Mouse (Mus musculus) right cerebral cortex, postnatal 25 days (tissue): ENCODE data around the gene Nars2.

Source experiments
- DNase-seq: peaks from one replicate; pipeline ENCODE4 v3.0.0; 2022

Nars2 gene

GRCm38 (mm10) chr7:96971027-96971996 lies 20.0 kb downstream of the Nars2 start:
- no peak for DNase-seq

GRCm38 (mm10) chr7:96972138-96972904 lies 21.0 kb downstream of the Nars2 start:
- no peak for DNase-seq

DNA sequence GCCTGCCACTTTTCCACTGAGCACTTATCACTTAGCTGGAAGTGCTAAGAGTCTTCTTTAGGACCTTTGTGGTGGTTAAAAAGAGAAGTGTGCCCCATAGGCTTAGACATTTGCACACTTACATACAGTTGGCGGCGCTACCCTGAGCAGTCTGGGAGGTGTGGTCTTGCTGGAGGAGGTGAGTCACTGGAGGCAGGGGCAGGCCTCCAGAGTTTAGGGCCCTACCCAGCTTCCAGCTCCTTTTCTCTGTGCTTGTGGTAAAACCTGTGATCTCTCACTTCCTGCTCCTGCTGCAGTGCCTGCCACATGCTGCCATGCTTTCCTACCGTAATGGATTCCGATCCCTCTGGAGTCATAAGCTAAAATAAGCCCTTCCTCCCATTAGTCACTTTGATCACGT lies 24.6 kb downstream of the Nars2 start:
- DNase-seq = no peak

DNA sequence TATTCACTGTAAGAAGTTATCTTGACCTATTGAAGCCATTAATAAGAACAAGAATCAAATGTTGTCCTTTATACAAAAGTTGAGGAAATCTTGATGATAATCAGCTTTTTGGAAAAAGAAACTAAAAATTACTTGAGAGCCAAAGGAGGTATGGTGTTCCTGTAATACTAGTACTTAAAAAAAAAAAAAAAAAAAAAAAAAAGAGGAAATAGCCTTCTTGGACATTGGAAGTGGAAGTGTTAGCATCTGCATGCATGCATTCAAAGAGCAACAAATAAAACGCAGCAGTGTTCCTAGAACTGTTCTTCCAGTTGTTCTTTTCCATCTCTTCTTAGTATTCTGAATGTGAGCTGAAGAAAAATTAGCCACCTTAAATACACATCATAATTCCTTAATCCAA lies 25.9 kb downstream of the Nars2 start:
- DNase-seq = no peak

DNA sequence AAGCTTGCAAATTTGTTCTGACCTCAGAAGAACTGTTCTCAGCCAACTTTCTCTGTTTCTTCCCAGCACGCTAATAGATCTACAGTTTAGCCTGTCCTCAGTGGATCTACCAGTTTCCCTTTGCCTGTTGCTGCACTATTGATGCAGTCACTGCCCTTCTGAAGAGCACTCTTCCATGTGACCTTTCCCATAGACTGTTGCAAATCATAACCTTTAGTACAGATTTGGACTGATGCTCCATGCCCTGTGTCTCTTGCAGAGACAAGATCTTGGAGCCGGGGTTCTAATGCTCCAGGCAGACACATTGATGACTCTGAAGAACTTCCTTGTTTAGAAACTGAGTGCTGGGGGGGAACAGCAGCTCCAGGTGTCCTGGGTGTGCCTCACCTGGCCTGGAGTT lies 30.1 kb downstream of the Nars2 start:
- DNase-seq = no peak

DNA sequence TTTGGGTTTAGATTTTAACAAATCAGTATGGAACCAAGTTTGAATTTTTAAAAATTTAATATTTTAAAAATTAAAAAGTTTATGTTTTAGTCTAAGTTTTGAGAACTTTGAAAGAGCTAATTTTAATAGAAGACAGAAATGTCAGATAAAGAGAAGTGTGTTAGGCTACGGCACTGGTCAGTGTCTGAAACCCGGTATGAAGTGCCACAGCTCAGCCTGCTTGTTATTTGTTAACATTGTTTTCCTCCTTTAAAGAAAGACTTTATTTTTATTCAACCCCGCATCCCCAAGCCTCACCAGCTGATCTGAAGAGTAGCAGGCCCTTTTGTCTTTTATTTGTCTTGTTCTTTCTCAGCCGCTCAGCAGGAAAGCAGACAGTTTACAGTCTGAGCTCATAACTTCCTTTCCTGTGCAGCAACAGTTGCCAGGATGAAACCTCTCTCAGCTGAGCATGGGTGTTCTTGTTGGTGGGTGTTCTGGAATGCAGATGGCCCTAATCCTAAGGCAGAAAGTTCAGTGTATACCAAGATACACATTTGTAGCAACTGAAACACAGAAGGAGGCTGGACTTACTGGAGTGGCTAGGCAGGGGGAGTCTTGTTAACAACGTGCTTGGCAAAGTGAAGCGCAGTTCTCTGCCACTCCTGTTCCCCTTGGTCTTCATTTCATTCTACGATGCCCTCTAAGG lies 32.5 kb downstream of the Nars2 start:
- DNase-seq = peak; percentile 21

DNA sequence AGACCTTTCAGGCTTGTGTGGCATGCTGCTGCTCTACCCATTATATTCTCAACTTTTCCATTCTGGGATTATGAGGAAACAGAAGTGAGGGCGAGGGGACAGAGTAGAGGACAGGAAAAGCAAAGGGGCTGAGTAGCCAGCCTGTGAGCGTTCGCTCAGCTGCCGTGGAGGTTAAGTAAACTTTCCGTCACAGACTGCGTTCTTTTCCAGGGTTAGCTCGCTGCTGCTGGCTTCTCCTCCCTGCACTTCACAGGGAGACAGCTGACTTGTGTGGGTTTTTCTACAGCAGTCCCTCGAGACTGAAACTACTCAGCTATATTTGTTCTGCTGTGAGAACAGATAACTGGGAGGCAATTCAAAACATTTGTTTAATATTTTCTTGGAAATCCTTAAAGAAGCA lies 34.5 kb downstream of the Nars2 start:
- peak; percentile 30 for DNase-seq

- DNase-seq = no peak
Measured at GRCm38 (mm10) chr7:96986795-96987445, 35.6 kb downstream of the Nars2 start.

DNA sequence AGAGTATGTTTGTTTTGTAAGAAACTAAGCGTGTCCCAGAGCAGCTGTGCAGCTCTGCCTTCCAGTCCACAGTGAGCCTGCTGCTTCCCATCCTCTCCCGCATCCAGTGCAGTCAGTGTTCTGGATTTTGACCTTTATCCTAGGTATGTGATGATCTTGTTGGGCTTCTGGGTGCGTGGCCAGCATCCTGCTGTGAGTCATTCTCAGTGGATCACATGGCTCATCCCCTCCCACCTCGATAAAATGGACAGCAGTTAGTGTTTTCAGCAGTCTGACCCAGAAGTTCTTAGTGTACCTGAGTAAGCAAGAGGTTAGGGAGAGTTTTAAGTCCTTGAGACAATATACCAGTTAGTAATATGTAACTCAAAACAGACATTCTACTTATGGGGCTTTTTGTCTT lies 36.4 kb downstream of the Nars2 start:
- no peak for DNase-seq

GRCm38 (mm10) chr7:97012956-97013355 lies 61.7 kb downstream of the Nars2 start:
- no peak for DNase-seq

GRCm38 (mm10) chr7:97018005-97018404 lies 66.7 kb downstream of the Nars2 start:
- no peak for DNase-seq

GRCm38 (mm10) chr7:97018418-97018817 lies 67.1 kb downstream of the Nars2 start:
- no peak for DNase-seq

GRCm38 (mm10) chr7:97019303-97019702 lies 68.0 kb downstream of the Nars2 start:
- DNase-seq = no peak

- no peak for DNase-seq
Measured at GRCm38 (mm10) chr7:97026772-97027358, 75.6 kb downstream of the Nars2 start.

DNA sequence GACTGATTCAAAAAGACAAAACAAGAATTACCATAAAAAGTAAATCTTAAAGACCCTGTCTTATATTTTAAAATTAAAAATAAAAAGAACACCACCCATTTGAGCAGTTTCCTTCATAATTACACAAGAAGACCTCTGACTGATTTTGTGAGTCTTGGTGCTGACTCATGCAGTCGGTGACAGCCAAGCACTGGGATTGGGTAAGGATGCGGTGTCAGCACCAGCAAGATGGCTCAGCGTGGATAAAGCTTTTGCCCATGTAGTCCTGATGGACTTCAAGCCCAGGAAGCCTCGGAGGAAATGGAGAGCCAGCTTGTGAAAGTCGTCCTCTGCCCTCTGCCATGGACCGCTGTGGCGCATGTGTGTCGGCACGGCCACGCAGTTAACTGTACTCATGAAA lies 77.8 kb downstream of the Nars2 start:
- DNase-seq = no peak

DNA sequence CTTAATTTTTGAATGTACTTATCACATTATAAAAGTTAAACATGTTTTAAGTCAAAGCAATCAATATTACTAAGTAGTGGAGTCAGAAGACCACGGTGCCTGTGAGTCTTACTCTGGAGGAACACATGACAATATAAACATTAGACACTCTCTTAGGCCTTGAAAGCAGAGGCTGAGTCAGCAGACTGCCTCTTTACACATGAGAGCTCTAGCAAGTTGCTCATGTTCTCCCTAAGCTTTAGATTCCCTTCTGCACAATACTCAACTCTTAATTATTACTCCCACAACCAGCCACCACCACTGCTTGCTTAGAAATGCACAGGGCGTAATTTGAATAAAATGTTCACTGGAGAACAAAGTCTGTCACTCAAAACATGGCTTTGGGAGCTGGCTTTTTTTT lies 81.1 kb downstream of the Nars2 start:
- no peak for DNase-seq

GRCm38 (mm10) chr7:97039641-97040040 lies 88.3 kb downstream of the Nars2 start:
- DNase-seq = no peak

- no peak for DNase-seq
Measured at GRCm38 (mm10) chr7:97041868-97042449, 90.7 kb downstream of the Nars2 start.

- no peak for DNase-seq
Measured at GRCm38 (mm10) chr7:97042981-97043380, 91.7 kb downstream of the Nars2 start.

- DNase-seq = no peak
Measured at GRCm38 (mm10) chr7:97060966-97061365, 109.7 kb downstream of the Nars2 start.

- DNase-seq = no peak
Measured at GRCm38 (mm10) chr7:97071512-97071911, 120.2 kb downstream of the Nars2 start.

GRCm38 (mm10) chr7:97072061-97072460 lies 120.8 kb downstream of the Nars2 start:
- no peak for DNase-seq
